ENCODE assay signal across 12 mouse cellular contexts in the genomic region with DNA sequence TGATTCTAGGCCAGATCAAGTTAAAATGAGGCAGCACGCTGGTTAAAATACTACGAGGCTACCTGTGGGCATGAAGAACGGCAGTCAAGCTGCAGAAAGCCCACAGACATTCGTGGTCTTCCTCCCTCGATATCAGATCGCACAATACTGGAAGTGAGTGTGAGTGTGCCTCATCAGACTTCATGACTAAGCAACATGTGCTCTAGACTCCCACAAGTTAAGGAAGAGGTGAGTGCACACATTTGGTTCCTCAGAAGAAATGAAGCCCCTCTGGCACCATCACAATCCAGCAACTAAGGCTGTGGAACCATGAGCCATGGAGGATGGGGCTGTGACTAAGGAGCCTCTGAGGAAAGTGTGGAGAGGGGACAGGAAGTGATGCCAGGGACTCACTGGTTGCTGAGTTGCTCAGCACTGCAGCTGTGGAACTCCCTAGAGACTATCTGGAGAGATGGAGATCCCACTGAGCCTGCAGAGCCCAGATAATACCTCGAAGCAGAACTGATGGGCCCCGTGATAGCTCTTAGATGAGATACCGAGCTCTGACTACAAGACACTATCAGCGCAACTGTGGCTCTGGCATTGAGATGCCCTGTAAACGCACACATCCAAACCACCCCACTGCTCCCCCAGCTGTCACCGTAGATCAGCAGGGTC. TPM values are rescaled to one million over a fixed set of nuclear protein-coding genes. Genes with fewer than 3 reads are reported as not detected.
DNase-seq lines count a peak whose midpoint lies in the region; ATAC-seq lines count a peak whose summit lies in the region.
"Had no signal": no experiment of that assay in that cellular context is flagged by ENCODE, and none has a peak within 500 bp of the region (broad histone marks: within the 10 kb centered on the region; RNA-seq: fewer than 3 reads in every experiment).

No protein-coding gene starts in this region.

- no peak overlapping the region for H3K4me2 ChIP-seq in hindbrain, embryonic 11.5 days (replicated peaks; ENCODE audit: low read depth, low read length)
- H3K4me2 ChIP-seq in liver, embryonic 16.5 days (ENCODE audit: low read depth, low read length): peak overlapping the region; percentile 38

- H3K4me1 ChIP-seq in hindbrain, embryonic 10.5 days (replicated peaks): peaks cover 9% of the 10 kb centered on the region
- H3K4me1 ChIP-seq in hindbrain, embryonic 11.5 days (replicated peaks; ENCODE audit: control insufficient read depth, insufficient read depth, low read length): no peaks in the 10 kb centered on the region; the same call in 1 of the 2 replicates
- peaks cover 27% of the 10 kb centered on the region for H3K4me1 ChIP-seq in liver, embryonic 16.5 days (ENCODE audit: control insufficient read depth, low read depth, low read length)

- no peak overlapping the region for H3K4me3 ChIP-seq in hindbrain, embryonic 10.5 days
- no peak overlapping the region for H3K4me3 ChIP-seq in hindbrain, embryonic 11.5 days (ENCODE audit: low read depth, low read length)
- no peak overlapping the region for H3K4me3 ChIP-seq in liver, embryonic 16.5 days (ENCODE audit: low read depth, low read length)
- H3K4me3 ChIP-seq: lung, embryonic 15.5 days had no signal

- ATAC-seq in hindbrain, embryonic 11.5 days (ENCODE audit: low FRiP score): no peak
- peak; percentile 48 for ATAC-seq in granulocyte monocyte progenitor cell, adult 5-6 weeks (replicated peaks; ENCODE audit: poor library complexity, severe bottlenecking)
- peak; percentile 80 for ATAC-seq in liver, embryonic 16.5 days (ENCODE audit: low read depth)

- peak overlapping the region; percentile 56; the same call in 1 of the 2 replicates for H3K27ac ChIP-seq in hindbrain, embryonic 10.5 days
- H3K27ac ChIP-seq in hindbrain, embryonic 11.5 days (ENCODE audit: low read depth, low read length): no peak overlapping the region
- H3K27ac ChIP-seq in liver, embryonic 16.5 days (ENCODE audit: low read length): peak overlapping the region; percentile 41
- H3K27ac ChIP-seq: lung, embryonic 15.5 days had no signal

- DNase-seq in hindbrain, embryonic 10.5 days (ENCODE audit: low spot score): no peak
- no peak for DNase-seq in hindbrain, embryonic 11.5 days (ENCODE audit: low spot score)
- DNase-seq in MN1 (ENCODE audit: low spot score): peak; percentile 40
- no peak for DNase-seq in urinary bladder, postnatal 36 days (ENCODE audit: low spot score in 2 of 2)
- no peak for DNase-seq in c-Kit-positive CD71-positive TER-119-positive erythroid progenitor cells, embryonic 14.5 days (ENCODE audit: low spot score)
- DNase-seq in gastrocnemius, postnatal 10 days: no peak
- DNase-seq: adrenal gland, postnatal 25 days; gastrocnemius, postnatal 14 days had no signal

- H3K9me3 ChIP-seq in hindbrain, embryonic 10.5 days: no peaks in the 10 kb centered on the region
- no peaks in the 10 kb centered on the region for H3K9me3 ChIP-seq in hindbrain, embryonic 11.5 days (ENCODE audit: control insufficient read depth, low read length)
- H3K9me3 ChIP-seq in liver, embryonic 16.5 days (replicated peaks; ENCODE audit: control insufficient read depth, low read length): no peaks in the 10 kb centered on the region
- H3K9me3 ChIP-seq: lung, embryonic 15.5 days had no signal

- no peaks in the 10 kb centered on the region for H3K36me3 ChIP-seq in hindbrain, embryonic 10.5 days
- H3K36me3 ChIP-seq in hindbrain, embryonic 11.5 days (ENCODE audit: control insufficient read depth, insufficient read depth, low read length): no peaks in the 10 kb centered on the region
- no peaks in the 10 kb centered on the region for H3K36me3 ChIP-seq in liver, embryonic 16.5 days (ENCODE audit: control insufficient read depth, insufficient read depth)
- H3K36me3 ChIP-seq: lung, embryonic 15.5 days had no signal

- H3K9ac ChIP-seq in hindbrain, embryonic 11.5 days (ENCODE audit: low read depth, low read length): no peak overlapping the region
- H3K9ac ChIP-seq in liver, embryonic 16.5 days (ENCODE audit: low read depth, low read length): no peak overlapping the region
- H3K9ac ChIP-seq: lung, embryonic 15.5 days had no signal

- WGBS in hindbrain, embryonic 10.5 days: 91% methylated on average over 12 of the region's 12 CpGs
- WGBS in hindbrain, embryonic 11.5 days: 87% methylated on average over 12 of the region's 12 CpGs
- 29% methylated on average over 12 of the region's 12 CpGs for WGBS in liver, embryonic 16.5 days (ENCODE audit: insufficient replicate concordance)

- H3K27me3 ChIP-seq in hindbrain, embryonic 10.5 days (ENCODE audit: insufficient read depth, poor library complexity, severe bottlenecking): no peaks in the 10 kb centered on the region
- no peaks in the 10 kb centered on the region for H3K27me3 ChIP-seq in hindbrain, embryonic 11.5 days (ENCODE audit: control insufficient read depth, insufficient read depth, low read length)
- no peaks in the 10 kb centered on the region for H3K27me3 ChIP-seq in liver, embryonic 16.5 days (ENCODE audit: control insufficient read depth, insufficient read depth, low read depth, low read length)
- H3K27me3 ChIP-seq: lung, embryonic 15.5 days had no signal

RNA-seq across cellular contexts. Expression of a gene that starts 46.3 kb away (rescaled TPM):
- polyA plus RNA-seq in hindbrain, embryonic 10.5 days (2016; fragmentation: Nextera tagmentation; extraction: Ambion mirVana): not detected in 2 replicates
- not detected in 2 replicates for polyA plus RNA-seq in hindbrain, embryonic 11.5 days (2014; fragmentation: Nextera tagmentation; extraction: Ambion mirVana)
- not detected in 2 replicates for total RNA-seq in granulocyte monocyte progenitor cell, adult 5-6 weeks (2014; fragmentation: Nextera tagmentation)
- not detected in 2 replicates for total RNA-seq in granulocyte monocyte progenitor cell, adult 5-6 weeks (2017)
- polyA plus RNA-seq in liver, embryonic 16.5 days (2015; fragmentation: Nextera tagmentation; extraction: Ambion mirVana): not detected in 2 replicates
- total RNA-seq in gastrocnemius, postnatal 10 days (2021): not detected
- total RNA-seq: adrenal gland, postnatal 25 days; gastrocnemius, postnatal 14 days had no signal
- polyA plus RNA-seq: cortical plate, adult 2 months; lung, embryonic 15.5 days had no signal

RNA-seq across cellular contexts. Expression of a gene that starts 53.7 kb away (rescaled TPM):
- polyA plus RNA-seq in hindbrain, embryonic 10.5 days (2016; fragmentation: Nextera tagmentation; extraction: Ambion mirVana): 1.3 and 2.0 TPM in 2 replicates
- 3.0 and 3.9 TPM in 2 replicates for polyA plus RNA-seq in hindbrain, embryonic 11.5 days (2014; fragmentation: Nextera tagmentation; extraction: Ambion mirVana)
- not detected in 2 replicates for total RNA-seq in granulocyte monocyte progenitor cell, adult 5-6 weeks (2014; fragmentation: Nextera tagmentation)
- total RNA-seq in granulocyte monocyte progenitor cell, adult 5-6 weeks (2017): 0.21 TPM in 1 of 2 replicates, not detected in the other
- 12.7 and 14.0 TPM in 2 replicates for polyA plus RNA-seq in liver, embryonic 16.5 days (2015; fragmentation: Nextera tagmentation; extraction: Ambion mirVana)
- total RNA-seq in gastrocnemius, postnatal 10 days (2021): under 1 TPM; 0.40 to 0.54 TPM
